Mouse (Mus musculus) thymus, adult 2 months (tissue): ENCODE measurements around the gene Pycard.

Experiments
- CTCF ChIP-seq: fragments of 200-500 bp; IDR thresholded peaks from 2 replicates; pipeline ENCODE4 v1.5.1; 2012; ENCODE audit warnings: mild to moderate bottlenecking, control low read depth, low read length, moderate library complexity, borderline replicate concordance; ENCODE audit not compliant: control insufficient read depth, poor library complexity, insufficient read depth; ENCODE audit errors: extremely low read depth
- POLR2A ChIP-seq: fragments of 200-500 bp; IDR thresholded peaks from 2 replicates; pipeline ENCODE4 v1.6.1; 2012; ENCODE audit warnings: mild to moderate bottlenecking, low read length, control low read depth, moderate library complexity; ENCODE audit not compliant: control insufficient read depth, poor library complexity, insufficient read depth; ENCODE audit errors: extremely low read depth

GRCm38 (mm10) chr7:127974413-127974930 lies 19.2 kb downstream of the Pycard start:
- no peak for TF ChIP-seq CTCF
- TF ChIP-seq POLR2A = no peak
